Mouse (Mus musculus): ENCODE measurements around the gene Gmds.

Gene Gmds

DNA sequence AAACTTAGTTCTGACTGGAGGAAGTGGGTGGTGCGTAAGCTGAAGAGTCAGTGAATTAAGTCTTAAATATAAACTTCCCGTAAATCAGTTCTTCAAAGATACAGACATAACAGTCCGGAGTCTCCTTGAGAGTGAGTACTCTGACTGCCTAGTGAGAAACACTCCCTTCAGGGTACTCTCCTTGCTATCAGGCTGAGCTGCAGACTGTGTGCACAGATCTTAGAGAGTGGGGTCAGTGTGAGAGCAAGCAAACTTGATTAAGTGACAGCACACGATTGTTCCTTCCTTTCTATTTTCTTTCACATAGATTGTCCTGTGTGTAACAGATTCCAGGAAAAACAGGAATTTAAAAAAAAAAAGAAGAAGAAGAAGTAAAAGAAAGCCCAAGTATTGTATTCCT lies 382.4 kb downstream of the Gmds start:
- no peak for DNase-seq (ENCODE audit: low spot score in 2 of 2)

DNA sequence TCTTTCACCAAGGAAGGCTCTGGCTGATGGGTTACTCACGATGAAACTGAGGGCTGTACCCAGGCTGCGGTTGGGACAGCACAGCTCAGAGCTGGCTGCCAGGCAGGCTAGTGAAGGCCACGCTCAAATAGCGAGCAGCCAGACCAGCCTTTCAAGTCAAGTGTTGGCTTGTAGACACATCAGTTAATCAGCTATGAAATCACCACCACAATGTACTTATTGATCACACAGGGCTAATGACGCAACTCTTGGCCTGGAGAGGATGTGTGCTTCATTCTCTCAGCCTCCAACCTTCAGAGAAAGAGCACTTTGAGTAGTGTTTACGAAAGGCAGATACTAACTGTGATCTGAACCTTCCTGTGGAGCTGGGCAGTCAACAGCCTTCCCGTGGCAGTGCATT lies 383.4 kb downstream of the Gmds start:
- DNase-seq (ENCODE audit: low spot score in 2 of 2) = no peak

DNA sequence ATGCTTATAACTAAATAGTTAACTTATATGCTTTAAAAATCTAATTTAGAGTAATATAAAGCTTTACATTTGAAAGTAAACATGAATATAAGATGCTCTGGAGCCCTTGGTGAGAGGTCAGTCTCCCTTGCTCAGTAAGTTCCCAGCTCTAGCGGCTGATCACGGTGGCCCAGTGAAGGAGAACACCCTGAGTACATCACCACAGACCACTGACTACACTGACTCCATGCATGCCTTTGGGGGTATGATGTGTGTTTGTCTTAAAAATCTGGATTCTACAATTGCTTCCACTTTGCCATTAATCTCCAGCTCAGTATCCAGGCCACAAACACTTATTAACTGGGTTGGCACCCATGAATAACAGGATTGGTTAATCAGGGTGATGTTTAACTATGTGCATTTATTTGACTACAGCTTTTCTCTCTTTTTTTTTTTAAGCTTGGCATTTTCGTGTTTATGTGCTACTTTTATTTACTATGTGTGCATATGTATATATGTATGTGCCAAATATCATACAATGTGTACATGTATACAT lies 393.8 kb downstream of the Gmds start:
- DNase-seq (ENCODE audit: low spot score in 2 of 2) = no peak

DNA sequence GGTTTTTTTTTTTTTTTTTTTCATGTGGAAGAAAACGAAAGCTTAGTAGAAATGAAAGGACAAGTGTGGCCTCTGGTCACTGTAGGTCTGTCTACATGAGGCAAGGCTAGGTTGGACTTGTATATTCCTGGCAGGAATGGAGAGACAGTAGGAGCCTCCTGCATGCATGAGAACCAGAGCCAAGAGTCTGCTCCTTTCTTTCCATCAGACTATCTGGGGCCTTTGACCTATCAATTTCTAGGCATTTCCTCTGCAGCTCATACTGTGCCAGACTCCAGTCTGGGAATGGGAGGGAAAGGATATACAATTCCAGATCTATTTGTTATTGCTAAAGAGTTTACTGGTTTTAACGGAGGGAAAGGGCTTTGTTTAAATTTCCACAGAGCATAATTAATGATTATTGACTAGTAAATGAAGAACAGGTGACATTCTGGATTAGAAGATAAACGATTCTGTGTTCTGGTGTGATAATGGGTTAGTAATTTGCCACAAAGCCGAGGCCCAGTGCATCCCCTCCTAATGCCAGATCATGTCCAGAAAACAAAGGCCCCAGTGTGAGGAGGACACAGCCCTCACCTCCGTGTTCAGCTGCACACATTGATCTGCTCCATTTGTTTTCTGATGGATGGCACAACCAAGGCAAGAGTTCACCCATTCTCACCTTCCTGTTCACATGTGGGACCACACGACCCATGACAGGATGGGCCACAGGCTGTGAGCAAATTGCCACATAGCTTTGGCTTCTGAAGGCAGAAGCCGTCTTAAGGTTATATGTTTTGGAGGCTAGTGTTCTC lies 394.9 kb downstream of the Gmds start:
- no peak for DNase-seq (ENCODE audit: low spot score in 2 of 2)

DNA sequence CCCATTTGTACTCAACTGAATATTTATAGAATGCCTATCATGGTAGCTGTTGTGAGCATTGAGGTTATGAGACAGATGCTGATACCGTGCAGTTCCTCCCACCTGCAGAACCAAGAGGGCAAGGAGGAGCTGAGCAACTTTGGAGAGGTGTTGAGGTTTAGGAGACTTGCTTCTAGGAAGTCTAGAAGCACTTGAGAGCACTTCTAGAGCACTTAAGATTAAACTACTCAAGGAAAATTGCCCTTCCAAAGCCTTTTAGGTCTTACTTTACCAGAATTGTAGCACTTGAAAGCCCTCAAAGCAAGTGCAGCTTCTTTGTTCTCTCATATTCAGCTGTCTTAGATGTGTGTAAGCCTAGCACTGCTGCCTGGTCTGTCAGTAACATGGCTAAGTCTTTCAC lies 409.2 kb downstream of the Gmds start:
- DNase-seq (ENCODE audit: low spot score in 2 of 2) = no peak

DNA sequence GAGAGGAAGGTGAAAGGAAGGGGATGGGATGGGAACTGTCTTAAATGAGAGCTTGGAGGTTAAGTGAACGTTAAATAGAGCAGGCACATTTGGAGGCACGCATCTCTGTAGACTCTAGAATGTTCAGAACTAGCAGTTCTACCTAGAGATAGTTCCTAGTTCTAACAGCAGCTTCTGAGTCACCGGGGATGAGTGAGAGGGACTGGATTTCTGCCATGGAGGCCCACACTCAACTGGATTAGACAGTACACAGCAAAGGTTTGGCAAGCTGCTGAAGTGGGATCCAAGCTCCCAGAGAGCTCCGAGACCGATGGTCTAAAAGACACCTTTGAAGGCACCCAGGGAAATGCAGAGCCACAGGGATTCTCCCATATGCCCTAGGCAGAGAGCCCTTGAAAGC lies 411.9 kb downstream of the Gmds start:
- DNase-seq (ENCODE audit: low spot score in 2 of 2) = peak in 1 of 2 experiments; percentile 38

DNA sequence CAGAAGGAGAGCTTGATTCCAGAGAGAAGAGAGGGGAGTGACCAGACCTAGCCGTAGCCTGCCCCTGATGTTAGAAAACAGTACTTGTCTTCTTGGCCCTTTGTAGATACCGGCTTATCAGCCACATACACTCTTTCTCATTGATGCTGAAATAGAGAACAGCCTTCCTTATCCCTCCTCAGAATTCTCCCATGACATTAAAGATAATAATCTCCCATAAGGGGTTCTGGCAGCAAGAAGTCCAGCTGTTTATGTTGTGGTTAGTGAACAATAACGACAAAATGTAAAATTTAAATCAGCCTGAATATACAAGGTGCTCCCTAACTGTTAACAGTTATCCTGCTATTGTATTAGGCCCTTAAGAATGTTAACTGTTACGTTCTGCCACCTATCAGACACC lies 414.0 kb downstream of the Gmds start:
- no peak for DNase-seq (ENCODE audit: low spot score in 2 of 2)

DNA sequence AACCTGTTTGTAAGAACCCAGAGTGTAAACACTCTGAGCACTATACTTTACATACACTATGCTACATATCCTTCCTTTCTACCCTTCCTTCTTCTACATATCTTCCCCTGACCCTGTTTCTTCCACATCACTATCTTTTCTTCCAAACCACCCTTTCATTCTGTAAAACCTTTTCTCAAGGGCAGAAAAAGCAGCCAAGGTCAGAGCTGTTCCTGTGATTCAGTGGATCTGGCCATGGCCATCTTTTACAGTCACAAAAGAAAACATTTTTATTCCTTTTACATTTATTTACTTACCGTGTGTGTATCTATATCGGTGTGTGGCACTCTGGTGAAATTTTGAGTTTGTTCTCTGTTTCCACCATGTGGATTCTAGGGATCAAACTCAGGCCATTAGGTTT lies 418.8 kb downstream of the Gmds start:
- DNase-seq (ENCODE audit: low spot score in 2 of 2) = no peak

DNA sequence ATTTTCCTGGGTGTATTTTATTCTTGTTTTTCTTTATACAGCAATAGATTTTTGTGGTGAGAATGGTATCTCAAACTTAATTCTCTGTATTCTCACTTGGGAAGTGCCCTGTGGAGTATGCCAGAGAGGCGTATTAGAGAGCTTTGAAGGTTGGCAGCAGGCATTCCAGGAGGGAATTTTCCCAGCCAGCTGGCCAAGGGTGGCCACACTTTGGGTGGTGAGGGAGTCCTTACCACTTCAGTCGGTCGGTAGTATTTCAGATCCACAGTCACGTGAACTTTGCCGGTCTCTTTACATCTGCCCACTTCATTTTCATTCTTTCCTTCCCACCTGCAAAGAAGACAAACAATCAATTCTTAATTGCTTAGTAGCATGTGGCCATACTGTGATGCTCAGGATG lies 421.2 kb downstream of the Gmds start:
- DNase-seq (ENCODE audit: low spot score in 2 of 2) = no peak

DNA sequence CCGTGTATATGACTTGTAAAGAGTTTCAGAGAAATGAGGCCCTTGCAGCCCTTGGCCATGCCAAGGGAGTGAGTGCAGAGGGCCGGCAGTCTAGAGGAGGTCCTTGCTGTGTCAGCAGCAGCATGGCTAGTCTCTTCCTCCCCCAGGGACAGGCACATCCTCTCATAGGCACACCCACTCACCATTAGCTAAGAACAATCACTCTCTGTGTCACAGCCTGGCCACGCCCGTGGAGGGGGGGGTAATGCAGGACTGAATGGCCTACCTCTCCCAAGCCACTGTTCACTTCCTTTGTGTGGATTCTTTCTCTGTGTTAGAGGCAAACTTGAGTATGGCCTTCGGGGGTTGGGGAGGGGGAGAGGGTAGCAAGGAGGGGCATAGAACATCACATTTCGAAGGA lies 422.8 kb downstream of the Gmds start:
- DNase-seq (ENCODE audit: low spot score in 2 of 2) = no peak

DNA sequence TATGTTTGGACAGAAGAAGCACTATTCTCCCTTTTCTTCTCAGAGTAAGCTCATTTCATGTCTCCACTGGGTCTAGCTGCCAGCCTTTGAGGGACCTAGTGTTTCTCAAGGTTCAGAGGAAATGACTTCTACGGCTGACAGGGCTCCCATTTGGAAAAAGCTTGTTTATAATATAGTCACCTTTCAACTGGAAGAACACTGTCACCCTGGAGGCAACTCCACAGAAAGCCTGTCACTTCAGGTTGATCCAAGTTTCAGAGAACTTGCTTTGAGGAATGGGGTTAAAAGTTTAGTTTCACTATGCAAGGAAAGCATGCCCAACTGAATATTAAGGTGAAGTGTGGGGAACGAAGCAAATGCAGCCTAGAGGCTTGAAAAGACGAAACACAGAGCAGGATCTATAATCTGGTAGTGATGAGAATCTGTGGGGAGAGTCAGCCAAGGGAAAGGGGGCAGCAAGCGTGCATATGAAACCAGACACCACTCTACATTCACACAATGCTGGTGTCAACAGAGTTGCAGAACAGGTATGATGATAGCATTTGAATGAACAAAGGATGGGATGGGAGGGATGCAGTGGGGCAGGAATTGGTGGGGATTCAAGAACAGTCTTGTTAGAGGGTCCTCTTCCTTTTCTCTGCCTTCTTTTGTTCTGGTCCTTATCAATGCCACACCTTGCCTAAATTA lies 423.5 kb downstream of the Gmds start:
- no peak for DNase-seq (ENCODE audit: low spot score in 2 of 2)

DNA sequence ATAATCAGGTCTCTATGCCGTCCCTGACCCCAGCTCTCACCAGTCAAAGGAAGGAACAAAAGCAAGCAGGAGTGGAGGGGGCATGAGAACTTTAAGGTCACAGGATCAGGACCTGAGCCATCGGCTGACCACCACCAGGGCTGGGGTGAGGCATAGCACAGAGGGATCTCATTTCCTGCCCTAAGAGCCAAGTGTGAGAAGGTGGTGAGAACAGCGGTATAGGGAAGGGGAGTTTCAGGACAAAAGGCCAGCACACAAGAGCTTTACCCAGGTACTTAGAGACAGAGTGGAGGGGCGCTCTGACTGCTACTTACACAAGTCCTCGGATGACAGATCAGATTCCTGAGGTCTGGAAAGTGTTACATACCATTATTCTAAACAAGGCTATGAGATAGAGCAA lies 426.6 kb downstream of the Gmds start:
- no peak for DNase-seq (ENCODE audit: low spot score in 2 of 2)

DNA sequence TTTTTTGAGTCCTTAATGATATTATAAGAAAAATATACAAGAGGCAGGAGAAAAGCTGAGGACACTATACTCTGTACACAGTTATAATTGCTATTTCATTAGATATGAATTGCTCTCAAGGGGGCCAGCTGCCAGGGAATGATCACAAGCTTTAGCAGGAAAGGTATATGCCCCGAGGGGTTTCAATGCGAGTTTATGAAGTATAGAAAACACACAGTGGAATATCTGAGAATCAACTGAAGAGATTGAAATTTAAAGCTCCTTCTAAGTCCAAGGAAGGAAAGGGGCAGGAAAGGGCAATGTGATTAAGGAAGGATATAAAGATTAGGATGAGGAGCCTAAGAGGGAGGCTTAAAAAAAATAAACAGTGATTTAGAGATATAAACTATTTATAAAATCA lies 427.2 kb downstream of the Gmds start:
- no peak for DNase-seq (ENCODE audit: low spot score in 2 of 2)

DNA sequence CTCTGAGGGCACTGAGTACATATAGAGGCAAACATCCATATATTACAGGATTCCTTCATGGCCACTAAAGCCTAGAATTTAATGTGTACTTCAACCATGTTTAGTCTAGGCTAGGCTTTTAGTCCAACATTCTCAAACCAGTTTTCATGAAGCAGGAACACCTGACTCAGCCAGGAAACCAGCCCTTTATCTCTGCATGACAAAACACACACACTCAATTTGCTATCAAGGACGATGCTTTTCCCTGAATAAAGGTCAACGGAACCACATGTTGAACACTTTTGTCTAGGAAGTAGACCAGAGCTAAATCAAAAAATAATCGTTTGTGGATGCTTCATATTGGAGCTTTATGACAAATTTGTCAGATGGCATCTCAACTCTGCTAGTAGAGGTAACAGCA lies 429.5 kb downstream of the Gmds start:
- no peak for DNase-seq (ENCODE audit: low spot score in 2 of 2)

DNA sequence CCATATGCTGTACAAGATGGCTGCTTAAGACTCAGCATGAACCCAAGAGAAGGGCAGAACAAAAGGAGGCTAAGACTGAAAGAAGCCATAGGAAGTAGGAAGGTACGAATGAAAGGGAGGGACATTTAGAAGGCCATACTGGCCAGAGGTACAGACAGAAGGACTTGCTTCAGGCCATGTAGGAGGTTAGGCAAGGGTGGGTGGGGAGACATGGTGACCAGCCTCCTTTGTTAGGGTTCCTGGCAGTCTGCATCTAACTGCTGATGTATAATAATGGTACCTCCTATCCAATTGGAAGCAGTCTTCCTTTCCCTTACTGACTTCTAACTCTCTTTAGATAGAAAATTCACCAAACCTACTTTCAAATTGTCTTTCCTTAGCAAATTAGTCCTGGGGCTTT lies 432.0 kb downstream of the Gmds start:
- DNase-seq (ENCODE audit: low spot score in 2 of 2) = no peak

DNA sequence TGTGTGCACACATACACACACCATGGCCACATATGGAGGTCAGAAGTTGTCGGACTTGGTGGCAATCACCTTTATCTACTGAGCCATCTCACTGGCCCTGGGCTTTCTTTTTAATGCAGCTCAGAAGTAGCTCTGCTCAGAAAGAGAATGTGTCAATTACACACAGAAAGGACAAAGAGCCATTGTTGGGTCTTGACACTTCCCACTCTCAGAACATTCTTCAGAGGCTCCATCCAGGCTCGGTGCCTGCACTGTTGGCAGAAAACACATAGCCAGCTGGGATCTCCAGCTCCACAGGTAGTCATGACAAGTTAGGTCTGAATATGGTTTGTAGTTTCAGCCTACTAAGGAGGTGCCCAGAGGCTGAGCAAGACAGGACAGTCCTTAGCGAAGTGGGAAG lies 438.3 kb downstream of the Gmds start:
- no peak for DNase-seq (ENCODE audit: low spot score in 2 of 2)

DNA sequence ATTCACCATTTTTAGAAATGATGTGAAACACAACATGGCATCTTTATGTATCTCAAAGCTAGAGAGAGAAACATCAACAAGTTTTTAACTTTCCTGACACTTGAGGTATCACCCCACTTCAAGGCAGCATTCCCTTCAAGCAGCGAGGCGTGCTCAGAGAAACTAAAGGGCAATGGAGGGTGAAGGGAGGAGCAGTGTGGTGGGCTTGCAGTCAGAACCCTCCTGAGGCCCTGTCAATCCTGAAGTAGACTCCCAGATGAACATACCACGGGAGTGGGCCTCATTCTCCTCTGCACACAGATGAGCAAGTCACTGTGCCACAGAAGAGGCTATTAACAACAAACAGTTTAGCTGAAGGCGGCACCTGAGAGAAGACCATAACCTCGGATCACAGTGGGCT lies 439.1 kb downstream of the Gmds start:
- no peak for DNase-seq (ENCODE audit: low spot score in 2 of 2)

DNA sequence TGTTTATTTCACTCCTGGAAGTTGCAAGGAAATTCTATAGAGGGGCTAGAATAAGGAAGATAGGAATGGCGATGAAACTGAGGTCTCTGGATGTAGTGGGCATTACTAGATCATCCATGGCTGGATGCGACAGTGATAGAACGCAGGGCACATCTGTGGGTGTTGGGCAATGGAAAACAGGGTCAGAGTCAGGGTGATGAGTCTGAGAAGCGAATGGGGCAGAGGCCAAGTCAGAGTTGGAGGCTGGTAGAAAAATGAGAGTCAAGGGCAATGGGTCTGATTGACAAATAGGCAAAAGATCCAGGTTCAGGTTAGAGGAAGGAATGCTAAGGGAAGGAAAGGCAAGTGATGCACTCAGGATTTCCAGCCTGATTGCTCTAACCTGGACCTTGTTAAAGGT lies 441.0 kb downstream of the Gmds start:
- DNase-seq (ENCODE audit: low spot score in 2 of 2) = no peak

DNA sequence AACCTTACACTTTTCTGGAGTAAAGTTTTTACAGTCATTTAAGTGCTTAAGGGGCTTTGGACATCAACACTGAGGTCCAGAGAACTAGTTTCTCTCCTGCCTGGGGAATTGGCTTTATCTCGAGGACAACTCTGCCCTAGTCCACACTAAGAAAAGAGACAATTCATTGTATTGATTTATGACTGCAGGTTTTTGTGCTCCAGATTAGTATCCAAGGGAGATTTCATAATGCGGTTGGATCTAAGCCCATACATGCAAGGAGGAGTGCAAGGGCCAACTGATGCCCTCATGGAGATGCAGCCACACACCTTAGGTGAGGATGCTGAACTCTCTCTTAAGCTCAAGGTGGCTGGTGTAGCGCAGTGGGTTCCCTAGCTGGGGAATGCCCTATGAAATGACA lies 444.0 kb downstream of the Gmds start:
- no peak for DNase-seq (ENCODE audit: low spot score in 2 of 2)

DNA sequence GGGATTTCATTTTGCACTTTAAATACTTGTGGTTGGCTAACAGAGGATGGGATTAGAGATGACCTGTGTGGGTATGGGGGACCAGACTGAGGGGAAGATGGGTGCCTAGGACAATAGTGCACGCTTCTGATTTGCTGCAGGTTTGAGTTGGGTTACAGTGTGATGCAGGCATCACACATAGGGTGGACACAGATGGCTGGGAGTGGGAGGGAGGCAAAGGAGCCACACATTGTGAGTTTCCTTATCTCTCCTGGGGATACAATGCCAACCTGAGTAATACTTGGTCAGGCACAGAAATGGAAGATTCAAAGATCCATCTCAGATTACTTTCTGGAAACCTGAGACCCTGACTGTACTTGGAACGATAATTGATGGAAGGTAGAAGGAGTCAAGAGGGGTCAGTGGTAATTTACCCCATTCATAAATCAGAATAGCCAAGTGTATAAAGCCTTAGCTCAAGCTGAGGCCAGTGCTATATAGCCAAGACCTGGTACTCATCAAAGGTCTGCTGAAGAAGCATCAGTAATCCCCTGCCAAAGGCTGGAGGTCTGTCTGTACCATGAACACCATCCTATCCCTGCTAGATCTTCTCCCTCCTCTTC lies 445.5 kb downstream of the Gmds start:
- no peak for DNase-seq (ENCODE audit: low spot score in 2 of 2)

DNA sequence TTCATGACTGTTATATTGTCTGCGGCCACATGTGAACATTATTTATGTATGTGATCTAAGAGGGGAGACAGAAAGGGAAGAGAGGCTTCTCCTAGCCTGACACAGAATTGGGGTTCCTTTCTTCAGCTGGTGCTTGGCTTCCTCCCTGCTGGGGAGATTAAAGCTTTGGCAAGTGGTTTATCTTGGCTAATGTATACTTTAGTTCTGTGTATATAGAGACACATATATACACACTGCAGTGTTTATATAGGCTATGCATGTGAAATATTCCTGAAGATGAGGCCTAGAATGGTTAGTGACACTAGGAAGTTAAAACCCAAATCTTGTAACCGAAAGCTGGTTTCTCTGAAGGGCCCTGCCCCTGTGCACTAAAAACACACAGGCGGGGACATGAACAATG lies 450.0 kb downstream of the Gmds start:
- no peak for DNase-seq (ENCODE audit: low spot score in 2 of 2)

DNA sequence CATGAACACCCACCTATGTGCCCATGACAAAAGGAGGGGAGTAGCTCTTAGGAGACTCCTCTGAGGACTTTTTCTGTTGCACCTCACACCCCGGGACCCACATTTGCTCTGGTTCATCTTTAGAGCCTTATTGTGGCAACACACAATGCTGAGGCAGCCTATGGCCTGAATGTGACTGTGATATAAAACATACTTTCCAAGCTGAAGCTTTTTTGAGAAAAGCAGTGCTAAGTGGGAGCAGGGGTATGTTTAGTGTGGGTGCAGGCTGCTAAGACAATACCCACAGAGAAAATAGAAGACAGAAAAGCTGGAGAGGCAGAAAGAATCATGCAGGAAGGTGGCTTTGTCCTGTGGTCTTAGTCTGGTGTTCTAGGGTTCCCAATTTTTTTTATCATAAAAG lies 452.8 kb downstream of the Gmds start:
- no peak for DNase-seq (ENCODE audit: low spot score in 2 of 2)
